Mouse (Mus musculus): ENCODE data around the gene Cfap97.

DNA sequence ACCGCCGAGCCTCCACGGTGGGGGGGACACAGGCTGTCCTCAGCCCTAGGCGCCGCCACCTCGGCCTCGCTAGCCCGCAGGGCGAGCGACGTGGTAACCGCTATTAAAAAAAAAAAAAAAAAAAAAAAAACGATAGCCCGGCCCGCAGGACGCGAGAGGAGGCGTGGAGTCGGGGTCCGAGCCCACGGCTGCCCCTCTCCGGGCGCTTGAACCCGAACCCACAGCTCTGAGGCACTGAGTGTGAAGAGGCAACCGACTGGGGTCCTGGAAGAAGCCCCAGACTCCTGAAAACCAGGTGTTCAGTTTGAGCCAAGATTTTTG is 12.3 kb downstream of the Cfap97 start:
- TF ChIP-seq POLR2A (IDR thresholded peaks at IDR 0.05; ENCODE audit: extremely low read depth, insufficient read depth, low read length) (no peak), CTCF (IDR thresholded peaks at IDR 0.05; ENCODE audit: extremely low read depth, insufficient read depth, low read length) (no peak)
